Mouse (Mus musculus) ES-Bruce4 (cell line): ENCODE measurements around the gene Adgrg7. TPM values are rescaled to one million over a fixed set of nuclear protein-coding genes. Genes with fewer than 3 reads are reported as not detected.

Source experiments
- H3K27ac ChIP-seq: 2 replicates; pipeline ENCODE4 v1.5.1; 2012; ENCODE audit warnings: low read length, inconsistent platforms; ENCODE audit not compliant: insufficient read depth
- H3K27me3 ChIP-seq: 2 replicates; pipeline ENCODE4 v1.6.1; 2012; ENCODE audit warnings: mild to moderate bottlenecking, low read length, inconsistent platforms; ENCODE audit not compliant: control insufficient read depth, poor library complexity, insufficient read depth, severe bottlenecking
- H3K36me3 ChIP-seq: 2 replicates; pipeline ENCODE4 v1.6.1; 2012; ENCODE audit warnings: inconsistent platforms, mild to moderate bottlenecking, low read length, moderate library complexity; ENCODE audit not compliant: control insufficient read depth, poor library complexity, insufficient read depth, severe bottlenecking
- H3K4me1 ChIP-seq: one replicate; pipeline ENCODE4 v1.8.1; 2011; ENCODE audit warnings: low read length; ENCODE audit not compliant: control insufficient read depth, insufficient read depth
- H3K4me3 ChIP-seq: 2 replicates; pipeline ENCODE4 v1.5.1; 2011; ENCODE audit warnings: low read depth, mild to moderate bottlenecking, low read length
- H3K9ac ChIP-seq: 2 replicates; pipeline ENCODE4 v1.6.1; 2012; ENCODE audit warnings: low read depth, mild to moderate bottlenecking, inconsistent platforms; ENCODE audit not compliant: poor library complexity, severe bottlenecking
- H3K9me3 ChIP-seq: replicated peaks from 2 replicates; pipeline ENCODE4 v1.6.1; 2012; ENCODE audit warnings: mild to moderate bottlenecking, low read length, inconsistent platforms; ENCODE audit not compliant: control insufficient read depth, poor library complexity, insufficient read depth, severe bottlenecking
- CTCF ChIP-seq: IDR thresholded peaks from one replicate; pipeline ENCODE4 v1.8.1; 2011; ENCODE audit warnings: low read depth, low read length
- EP300 ChIP-seq: IDR thresholded peaks from 2 replicates; pipeline ENCODE4 v1.6.1; 2011; ENCODE audit warnings: low read depth, low read length; ENCODE audit not compliant: insufficient read depth
- POLR2A ChIP-seq: IDR thresholded peaks from one replicate; pipeline ENCODE4 v1.8.1; 2011; ENCODE audit warnings: low read length; ENCODE audit not compliant: insufficient read depth
- polyA plus RNA-seq: library from polyadenylated mRNA; stranded (reverse); fragments of >200 nt; gene quantifications from 2 replicates; pipeline ENCODE4 v1.2.4, GENCODE M21; 2011; ENCODE audit warnings: low read depth; ENCODE audit not compliant: missing spikeins, insufficient read depth, insufficient read length

Gene Adgrg7
- polyA plus RNA-seq, 1 experiment = not detected

- Histone ChIP-seq H3K4me3 (peak within 1 kb of the TSS; percentile 99), H3K36me3 (no peaks in the 10 kb centered on the region; the same call in 1 of the 2 replicates), H3K4me1 (no peaks in the 10 kb centered on the region), H3K27ac (peak within 1 kb of the TSS; percentile 82), H3K9me3 (no peaks in the 10 kb centered on the region), H3K9ac (peak within 1 kb of the TSS; percentile 90), H3K27me3 (no peaks in the 10 kb centered on the region)
- TF ChIP-seq CTCF (no peak), POLR2A (peak; percentile 47)
Measured at GRCm38 (mm10) chr16:56717224-56718200, 78.1 kb downstream of the Adgrg7 start, which contains the start of gene Tfg. Gene Tfg (minus strand): TSS chr16:56717450.

- TF ChIP-seq EP300 (no peak), CTCF (no peak), POLR2A (no peak)
- no peaks in the 10 kb centered on the region for H3K4me1 ChIP-seq
- H3K9ac ChIP-seq = peak overlapping the region; percentile 90
- peaks cover 3% of the 10 kb centered on the region for H3K36me3 ChIP-seq
- peak overlapping the region; percentile 99 for H3K4me3 ChIP-seq
- H3K9me3 ChIP-seq = no peaks in the 10 kb centered on the region
- H3K27me3 ChIP-seq = no peaks in the 10 kb centered on the region
- peak overlapping the region; percentile 47; the same call in 1 of the 2 replicates for H3K27ac ChIP-seq
Measured at GRCm38 (mm10) chr16:56716557-56717179, 79.0 kb downstream of the Adgrg7 start.

GRCm38 (mm10) chr16:56715608-56716007 is 80.0 kb downstream of the Adgrg7 start:
- no peaks in the 10 kb centered on the region for H3K27me3 ChIP-seq
- H3K9ac ChIP-seq = 0 out of 2 replicates have a peak overlapping the region, but pooled peaks have one; percentile 90
- TF ChIP-seq POLR2A = no peak
- no peak for TF ChIP-seq CTCF
- no peak for TF ChIP-seq EP300
- H3K27ac ChIP-seq = no peak overlapping the region
- H3K4me1 ChIP-seq = no peaks in the 10 kb centered on the region
- H3K9me3 ChIP-seq = no peaks in the 10 kb centered on the region
- H3K4me3 ChIP-seq = no peak overlapping the region
- peaks cover 6% of the 10 kb centered on the region for H3K36me3 ChIP-seq

- peaks cover 27% of the 10 kb centered on the region for H3K36me3 ChIP-seq
- TF ChIP-seq EP300 (no peak), POLR2A (no peak), CTCF (no peak)
Measured at GRCm38 (mm10) chr16:56710071-56710470, 85.6 kb downstream of the Adgrg7 start.

GRCm38 (mm10) chr16:56705731-56706130 is 89.9 kb downstream of the Adgrg7 start:
- Histone ChIP-seq H3K4me1 (no peaks in the 10 kb centered on the region), H3K27ac (no peak overlapping the region), H3K27me3 (no peaks in the 10 kb centered on the region), H3K36me3 (peaks cover 35% of the 10 kb centered on the region), H3K4me3 (no peak overlapping the region), H3K9ac (no peak overlapping the region), H3K9me3 (no peaks in the 10 kb centered on the region)
- no peak for TF ChIP-seq POLR2A
- no peak for TF ChIP-seq EP300
- no peak for TF ChIP-seq CTCF

More at GRCm38 (mm10) chr16:56710071-56710470, 85.6 kb downstream of the Adgrg7 start:
- Histone ChIP-seq H3K4me1 (no peaks in the 10 kb centered on the region), H3K9me3 (no peaks in the 10 kb centered on the region), H3K9ac (no peak overlapping the region), H3K27ac (no peak overlapping the region), H3K4me3 (no peak overlapping the region), H3K27me3 (no peaks in the 10 kb centered on the region)

GRCm38 (mm10) chr16:56700898-56701297 is 94.8 kb downstream of the Adgrg7 start:
- Histone ChIP-seq H3K27ac (no peak overlapping the region), H3K27me3 (no peaks in the 10 kb centered on the region), H3K4me3 (no peak overlapping the region), H3K36me3 (peaks cover 23% of the 10 kb centered on the region), H3K9me3 (no peaks in the 10 kb centered on the region), H3K9ac (no peak overlapping the region), H3K4me1 (no peaks in the 10 kb centered on the region)
- TF ChIP-seq CTCF (no peak), EP300 (no peak), POLR2A (no peak)
